Mouse (Mus musculus): Measurements from ENCODE around the gene Lyrm7. TPM values are rescaled to one million over a fixed set of nuclear protein-coding genes. Genes with fewer than 3 reads are reported as not detected.
A peak's percentile ranks its signal among the peaks of the same experiment; 100 is the strongest.

The Lyrm7 gene
- total RNA-seq, 2 experiments from 2014 or later = 4.1 to 5.3 TPM

- ATAC-seq (replicated peaks; ENCODE audit: poor library complexity) = peak; percentile 46
Measured at GRCm38 (mm10) chr11:54849961-54850758, 10.6 kb downstream of the Lyrm7 start.

- ATAC-seq (replicated peaks; ENCODE audit: poor library complexity) = no peak
Measured at GRCm38 (mm10) chr11:54845470-54846442, 15.0 kb downstream of the Lyrm7 start.

GRCm38 (mm10) chr11:54844959-54845358, 15.8 kb downstream of the Lyrm7 start:
- 0 out of 2 replicates have a peak, but pooled peaks have one; percentile 34 for ATAC-seq (replicated peaks; ENCODE audit: poor library complexity)

- peak; percentile 80 for ATAC-seq (replicated peaks; ENCODE audit: poor library complexity)
Measured at GRCm38 (mm10) chr11:54844424-54844823, 16.3 kb downstream of the Lyrm7 start.

DNA sequence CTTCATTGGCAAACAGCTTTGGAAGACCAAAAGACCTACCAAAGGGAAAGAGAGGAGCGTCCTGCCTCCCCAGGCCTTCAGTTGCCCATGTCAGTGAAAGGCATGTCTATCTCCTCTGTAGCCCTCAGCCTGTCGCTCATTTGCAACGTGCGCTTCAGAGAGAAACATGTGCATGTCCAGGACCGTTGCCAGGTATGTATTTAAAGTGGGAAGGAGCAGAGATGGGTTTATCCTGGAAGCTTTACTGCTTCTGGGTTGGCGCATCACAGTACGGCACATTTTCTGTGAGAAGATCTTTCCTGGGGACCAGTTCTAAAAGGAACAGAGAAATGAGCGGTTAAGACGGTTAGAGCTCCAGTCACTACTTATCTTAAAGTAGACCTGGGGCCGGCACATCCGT, 19.8 kb downstream of the Lyrm7 start:
- no peak for ATAC-seq (replicated peaks; ENCODE audit: poor library complexity)

DNA sequence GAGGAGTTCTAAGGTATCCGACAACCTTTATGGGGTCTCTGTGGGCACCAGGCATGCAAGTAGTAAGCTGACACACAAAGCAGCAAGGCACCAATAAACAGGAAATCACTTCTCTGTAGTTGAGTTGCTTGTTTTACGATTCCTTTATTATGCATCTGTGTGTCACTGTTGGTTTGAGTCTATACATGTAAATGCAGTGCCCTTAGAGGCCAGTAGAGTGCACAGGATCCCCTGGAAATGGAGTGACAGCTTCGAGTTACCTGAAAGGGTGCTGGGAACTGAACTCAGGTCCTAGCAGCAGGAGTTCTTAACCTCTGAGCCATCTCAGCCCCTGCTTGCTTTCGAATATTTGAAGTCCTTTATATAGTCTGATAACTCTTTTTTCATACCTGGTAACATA, 21.0 kb downstream of the Lyrm7 start:
- ATAC-seq (replicated peaks; ENCODE audit: poor library complexity) = no peak

DNA sequence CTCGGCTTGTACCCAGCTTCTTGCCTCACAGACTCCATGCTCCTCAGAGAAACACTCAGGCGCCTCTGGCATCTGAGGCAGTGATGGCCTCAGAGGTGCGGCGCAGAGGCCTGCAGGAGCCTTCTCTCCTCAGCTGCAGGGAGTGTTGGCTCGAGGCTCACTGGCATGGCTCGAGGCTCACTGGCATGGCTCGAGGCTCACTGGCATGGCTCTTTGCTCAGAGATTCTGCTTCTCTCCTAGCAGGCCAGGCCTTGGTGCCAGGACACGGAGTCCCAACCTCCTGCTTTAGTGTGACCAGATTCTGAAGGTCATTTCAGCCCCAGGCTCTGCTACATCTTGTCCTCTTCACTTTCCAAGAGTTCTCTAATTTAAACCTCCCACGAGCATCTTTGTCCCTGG, 24.6 kb downstream of the Lyrm7 start:
- no peak for ATAC-seq (replicated peaks; ENCODE audit: poor library complexity)

- no peak for ATAC-seq (replicated peaks; ENCODE audit: poor library complexity)
Measured at GRCm38 (mm10) chr11:54834596-54834995, 26.1 kb downstream of the Lyrm7 start.

DNA sequence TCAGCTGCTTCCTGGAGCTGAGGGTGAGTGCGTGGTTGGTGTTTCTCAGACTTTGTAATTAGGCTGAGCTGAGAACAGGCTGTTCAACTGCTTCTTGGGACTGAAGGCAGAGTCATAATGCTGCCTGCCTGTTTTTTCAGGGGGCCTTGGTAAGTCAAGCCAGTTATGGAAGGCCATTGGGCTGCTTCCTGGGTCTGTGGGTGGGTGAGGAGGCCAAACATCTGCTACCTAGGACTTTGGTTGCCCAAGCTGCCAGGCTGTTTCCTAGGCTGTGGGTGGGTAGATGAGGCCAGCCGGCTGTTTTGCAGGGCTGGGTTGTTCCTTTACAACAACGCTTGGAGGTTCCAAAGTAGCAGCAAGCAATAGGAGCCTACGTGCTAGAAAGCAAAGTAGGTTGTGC, 26.9 kb downstream of the Lyrm7 start:
- ATAC-seq (replicated peaks; ENCODE audit: poor library complexity) = no peak

DNA sequence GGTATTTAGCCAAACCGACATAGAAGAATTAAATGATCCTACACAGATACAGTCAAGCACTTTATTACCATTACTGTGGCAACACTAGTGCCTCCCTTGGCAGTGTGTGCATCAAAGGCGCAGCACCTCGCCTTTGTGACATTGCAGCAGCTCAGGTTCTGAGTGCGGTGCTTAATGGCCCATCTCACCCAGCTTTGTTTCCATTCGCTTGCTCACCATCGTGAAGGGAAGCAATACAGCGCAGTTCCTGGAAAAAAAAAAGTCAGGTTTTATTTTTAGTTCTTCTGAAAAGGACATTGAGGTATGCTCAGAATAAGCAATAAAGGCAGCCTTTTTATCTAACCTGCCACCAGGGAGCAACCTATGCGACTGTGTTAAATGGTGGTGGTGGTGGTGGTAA, 33.9 kb downstream of the Lyrm7 start:
- no peak for ATAC-seq (replicated peaks; ENCODE audit: poor library complexity)

- no peak for ATAC-seq (replicated peaks; ENCODE audit: poor library complexity)
Measured at GRCm38 (mm10) chr11:54825774-54826173, 34.9 kb downstream of the Lyrm7 start.

DNA sequence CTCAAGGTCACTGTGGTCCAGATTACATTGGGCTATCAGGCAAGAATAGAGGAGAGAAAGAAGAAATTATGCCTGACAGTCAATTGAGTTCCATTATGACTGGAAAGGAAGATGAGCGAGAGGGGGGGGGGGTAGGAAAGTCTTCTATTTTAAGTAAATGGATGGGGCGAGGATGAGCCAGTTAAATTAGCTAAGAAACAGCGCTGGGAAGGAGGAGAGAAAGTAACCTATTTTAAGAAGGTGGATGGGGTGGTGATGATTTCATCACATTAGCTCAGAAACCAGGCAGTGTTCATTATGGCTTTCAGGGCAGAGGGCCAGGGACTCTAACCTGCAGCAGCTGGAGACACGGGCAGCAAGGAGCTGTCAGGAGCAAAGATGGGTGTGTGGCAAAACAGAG, 37.2 kb downstream of the Lyrm7 start:
- ATAC-seq (replicated peaks; ENCODE audit: poor library complexity) = no peak

DNA sequence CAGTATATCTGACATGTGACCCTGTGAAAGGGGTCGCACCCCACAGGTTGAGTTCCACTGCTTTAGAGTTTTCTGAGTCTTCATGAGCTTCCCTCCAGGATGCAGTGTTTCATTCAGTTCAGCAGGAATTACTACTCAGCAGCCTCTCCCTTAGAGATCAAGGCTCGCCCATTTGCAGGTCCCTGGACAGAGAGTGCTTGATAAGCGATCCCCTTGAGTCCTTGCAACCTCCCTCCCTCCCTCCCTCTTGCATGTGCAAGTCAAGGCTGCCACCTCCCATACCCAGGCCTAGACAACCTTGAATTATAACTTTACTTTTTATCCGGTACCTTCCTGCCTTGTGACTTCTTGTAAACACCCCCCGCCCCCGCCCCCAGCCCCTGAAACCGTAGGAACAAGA, 41.2 kb downstream of the Lyrm7 start:
- ATAC-seq (replicated peaks; ENCODE audit: poor library complexity) = no peak

DNA sequence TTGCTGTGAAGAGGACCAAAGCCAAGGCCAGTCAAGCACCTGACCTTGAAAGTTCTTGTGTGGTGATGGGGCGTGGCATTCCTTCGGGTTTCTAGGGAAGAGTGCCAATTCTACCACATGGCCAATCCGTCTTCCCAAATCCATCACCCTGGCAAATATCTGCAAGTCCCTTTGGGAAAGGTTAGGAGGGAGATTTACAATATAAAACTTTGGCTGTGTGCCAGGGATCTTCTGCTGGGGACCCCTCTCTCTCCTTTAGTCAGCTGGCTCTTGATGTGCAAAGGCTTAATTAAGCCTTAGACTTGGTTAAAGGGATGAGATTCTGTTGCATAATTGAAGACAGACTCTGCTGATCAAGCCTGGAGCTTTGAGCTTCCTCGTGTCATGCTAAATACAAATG, 43.3 kb downstream of the Lyrm7 start:
- no peak for ATAC-seq (replicated peaks; ENCODE audit: poor library complexity)

GRCm38 (mm10) chr11:54815659-54816058, 45.1 kb downstream of the Lyrm7 start:
- ATAC-seq (replicated peaks; ENCODE audit: poor library complexity) = no peak

DNA sequence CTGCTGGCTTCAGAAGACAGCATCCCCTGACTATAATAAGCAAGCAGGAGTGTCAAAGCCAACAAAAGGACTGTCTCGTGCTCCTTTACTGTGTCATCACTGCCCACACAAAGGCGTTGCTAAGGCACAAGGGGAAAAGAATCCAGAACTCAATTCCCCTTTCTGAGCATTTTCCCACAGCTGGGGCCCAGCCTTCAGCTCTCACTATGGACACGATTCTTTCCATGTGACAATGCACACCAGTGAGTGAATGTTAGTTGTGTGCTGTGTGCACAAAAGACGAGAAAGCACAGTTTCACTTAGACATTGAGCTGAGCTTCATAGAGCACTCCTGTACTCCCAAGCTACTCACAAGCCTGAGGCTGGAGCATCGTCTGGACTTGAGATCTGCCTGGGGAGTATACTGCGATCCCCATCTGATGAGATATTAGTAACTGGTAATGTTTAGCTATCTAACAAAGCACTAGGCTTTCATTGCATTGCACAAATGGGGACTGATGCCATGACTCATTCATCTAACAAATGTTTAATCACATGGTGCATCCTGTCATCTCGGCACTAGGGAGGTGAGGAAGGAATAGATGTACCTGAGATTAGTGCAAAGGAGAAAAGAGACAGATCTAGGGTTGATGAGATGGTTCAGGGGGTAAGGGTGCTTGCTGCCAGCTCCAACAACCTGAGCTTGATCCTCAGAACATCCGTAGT, 47.8 kb downstream of the Lyrm7 start:
- no peak for ATAC-seq (replicated peaks; ENCODE audit: poor library complexity)

- no peak for ATAC-seq (replicated peaks; ENCODE audit: poor library complexity)
Measured at GRCm38 (mm10) chr11:54812314-54812713, 48.4 kb downstream of the Lyrm7 start.

DNA sequence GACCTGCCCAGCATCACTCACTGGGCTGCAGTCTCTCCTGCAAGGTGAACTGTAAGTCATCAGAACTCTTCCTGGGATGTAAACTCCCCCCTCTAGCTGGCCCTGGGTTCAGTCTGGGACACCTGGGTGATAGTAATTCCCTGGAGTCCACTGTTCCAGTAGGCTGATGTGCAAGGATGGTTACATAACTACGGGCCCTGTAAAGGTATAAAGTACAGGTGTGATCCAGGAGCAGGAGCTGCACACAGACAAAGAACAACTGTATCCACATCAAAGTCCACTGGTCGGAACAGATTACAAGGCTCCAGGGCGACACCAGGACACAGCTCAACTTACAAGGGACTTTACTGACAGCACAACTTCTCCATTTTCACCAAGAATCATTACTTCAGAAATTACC, 49.7 kb downstream of the Lyrm7 start:
- no peak for ATAC-seq (replicated peaks; ENCODE audit: poor library complexity)

GRCm38 (mm10) chr11:54809582-54809981, 51.1 kb downstream of the Lyrm7 start:
- no peak for ATAC-seq (replicated peaks; ENCODE audit: poor library complexity)

GRCm38 (mm10) chr11:54808177-54808576, 52.5 kb downstream of the Lyrm7 start:
- ATAC-seq (replicated peaks; ENCODE audit: poor library complexity) = peak; percentile 47

DNA sequence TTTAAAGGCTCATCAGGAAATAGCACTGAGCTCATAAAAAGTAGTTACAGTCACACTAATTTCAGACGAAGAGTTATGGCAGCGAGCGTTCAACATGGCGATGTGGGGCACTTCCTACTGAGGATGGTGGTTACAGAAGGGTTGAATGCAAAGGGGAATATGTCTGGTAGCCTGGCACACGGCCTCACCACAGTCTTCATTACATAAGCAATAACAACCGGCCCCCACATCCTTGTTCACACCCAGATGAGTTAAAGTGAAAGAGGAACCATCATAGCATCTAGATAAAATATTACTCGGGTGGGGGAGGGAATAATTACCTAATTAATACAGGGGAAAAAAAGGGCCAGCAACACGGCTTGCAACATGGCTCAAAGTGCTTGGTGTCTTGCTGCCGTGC, 53.0 kb downstream of the Lyrm7 start:
- peak; percentile 98 for ATAC-seq (replicated peaks; ENCODE audit: poor library complexity)
